Mouse (Mus musculus) gastrocnemius, postnatal 36 days (tissue): Measurements from ENCODE around the gene Nup188. TPM values are rescaled to one million over a fixed set of nuclear protein-coding genes. Genes with fewer than 3 reads are reported as not detected.

Source experiments
- DNase-seq, 2 experiments: peaks; one replicate each; pipeline ENCODE4 v3.0.0; 2022
- intact Hi-C: fragments of 180-260 bp; cut with DNase I; formaldehyde crosslinking; loops from one replicate; pipeline ENCODE4 v1.15.1; 2025
- total RNA-seq, 2 experiments: library from RNA; stranded (reverse); gene quantifications; 2 replicates each; pipeline ENCODE4 v1.2.3; 2021

The Nup188 gene
- total RNA-seq, 2 experiments from 2014 or later: 6.9 to 9.1 TPM

- intact Hi-C loops: no loop called here
- DNase-seq: no peak
Measured at GRCm38 (mm10) chr2:30255631-30256395, 30.4 kb upstream of the Nup188 start.

- no peak for DNase-seq
- intact Hi-C loops: no loop called here
Measured at GRCm38 (mm10) chr2:30256616-30257350, 29.4 kb upstream of the Nup188 start.

- DNase-seq: no peak
- intact Hi-C loops: no loop called here
Measured at GRCm38 (mm10) chr2:30257699-30258460, 28.3 kb upstream of the Nup188 start.

GRCm38 (mm10) chr2:30258600-30258999 lies 27.6 kb upstream of the Nup188 start:
- DNase-seq: peak in 1 of 2 experiments; percentile 77
- intact Hi-C loops: no loop called here

GRCm38 (mm10) chr2:30259131-30260064 lies 26.8 kb upstream of the Nup188 start:
- intact Hi-C loops: no loop called here
- DNase-seq: no peak

- DNase-seq: no peak
- intact Hi-C loops: no loop called here
Measured at GRCm38 (mm10) chr2:30261064-30261736, 25.0 kb upstream of the Nup188 start.

GRCm38 (mm10) chr2:30261921-30262839 lies 24.0 kb upstream of the Nup188 start:
- no peak for DNase-seq
- intact Hi-C loops: no loop called here

- DNase-seq: peak in 1 of 2 experiments; percentile 58
- intact Hi-C loops: no loop called here
Measured at GRCm38 (mm10) chr2:30262840-30263441, 23.3 kb upstream of the Nup188 start.

GRCm38 (mm10) chr2:30263811-30264210 lies 22.4 kb upstream of the Nup188 start:
- intact Hi-C loops: no loop called here
- no peak for DNase-seq

- intact Hi-C loops: no loop called here
- DNase-seq: no peak
Measured at GRCm38 (mm10) chr2:30264671-30265519, 21.3 kb upstream of the Nup188 start.

- DNase-seq: peak; percentile 75 to 78
- intact Hi-C loops: no loop called here
Measured at GRCm38 (mm10) chr2:30265767-30266253, 20.4 kb upstream of the Nup188 start, which contains the start of gene Phyhd1. Gene Phyhd1, plus strand, starts transcription at chr2:30266203.

GRCm38 (mm10) chr2:30266392-30266941 lies 19.7 kb upstream of the Nup188 start:
- intact Hi-C loops: no loop called here
- DNase-seq: peak; percentile 72 to 82

GRCm38 (mm10) chr2:30267466-30267865 lies 18.7 kb upstream of the Nup188 start:
- intact Hi-C loops: no loop called here
- DNase-seq: no peak

GRCm38 (mm10) chr2:30268371-30268770 lies 17.8 kb upstream of the Nup188 start:
- intact Hi-C loops: loop anchor here (2.0 kb wide), 1 partner anchor 30 kb away; no protein-coding TSS in a partner anchor
- no peak for DNase-seq

GRCm38 (mm10) chr2:30269241-30269990 lies 16.8 kb upstream of the Nup188 start:
- intact Hi-C loops: loop anchor here (2.0 kb wide), 1 partner anchor 31 kb away; no protein-coding TSS in a partner anchor
- DNase-seq: no peak
